ENCODE assay signal across 21 mouse cellular contexts in the genomic region with DNA sequence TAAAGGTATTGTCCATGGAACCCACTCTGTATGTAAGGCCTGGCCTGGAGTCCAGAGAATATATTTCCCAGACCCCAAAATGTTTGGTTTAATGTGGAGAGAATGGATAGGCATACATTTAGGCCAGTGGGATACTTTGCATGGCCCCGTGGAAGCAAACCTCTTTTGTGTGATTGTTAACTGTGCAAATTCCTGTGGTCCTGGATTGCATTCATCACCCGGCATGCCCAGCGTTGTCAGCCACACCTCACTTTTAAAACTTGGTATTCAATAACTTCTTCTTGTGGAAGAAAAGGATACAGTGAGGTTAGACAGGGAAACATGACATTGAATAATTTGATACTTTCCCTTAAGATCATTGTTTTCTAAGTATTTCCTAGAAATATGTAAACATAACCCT. TPM values are rescaled to one million over a fixed set of nuclear protein-coding genes. Genes with fewer than 3 reads are reported as not detected.
A peak's percentile ranks its signal among the peaks of the same experiment; 100 is the strongest.
DNase-seq lines count a peak whose midpoint lies in the region; ATAC-seq and TF ChIP-seq lines count a peak whose summit lies in the region.
"Had no signal": no experiment of that assay in that cellular context is flagged by ENCODE, and none has a peak within 500 bp of the region (broad histone marks: within the 10 kb centered on the region; RNA-seq: fewer than 3 reads in every experiment).

No protein-coding gene starts in this region.

- no peak overlapping the region for H3K4me3 ChIP-seq in C2C12 (ENCODE audit: insufficient read depth, poor library complexity, severe bottlenecking)
- no peak overlapping the region for H3K4me3 ChIP-seq in hindbrain, embryonic 10.5 days
- H3K4me3 ChIP-seq: embryonic facial prominence, embryonic 13.5 days; embryonic facial prominence, embryonic 15.5 days; forebrain, embryonic 13.5 days; forebrain, embryonic 15.5 days had no signal

- DNase-seq in Patski (ENCODE audit: low read depth, low spot score) = no peak
- DNase-seq in ZHBTc4 (ENCODE audit: low read depth, low spot score) = peak; percentile 22
- DNase-seq in cerebellum, adult 9-11 months = no peak
- DNase-seq in hindbrain, embryonic 10.5 days (ENCODE audit: low spot score) = no peak
- no peak for DNase-seq in spleen, postnatal 10 days (ENCODE audit: low spot score in 2 of 2)
- DNase-seq: adrenal gland, adult 2 months; adrenal gland, postnatal 10 days; adrenal gland, postnatal 25 days; B cell, adult 2 months; cerebellum, adult 11-12 months; cerebellum, adult 2 months; cerebellum, adult 9-10 months; cerebellum, postnatal 14 days; cerebellum, postnatal 36 days; embryo, embryonic 11 days; forebrain, postnatal 0 days had no signal

- H3K27me3 ChIP-seq in C2C12 (ENCODE audit: control insufficient read depth, insufficient read depth, insufficient read length) = no peaks in the 10 kb centered on the region
- H3K27me3 ChIP-seq in Patski = no peaks in the 10 kb centered on the region
- H3K27me3 ChIP-seq in hindbrain, embryonic 10.5 days (ENCODE audit: insufficient read depth, poor library complexity, severe bottlenecking) = no peaks in the 10 kb centered on the region
- H3K27me3 ChIP-seq: embryonic facial prominence, embryonic 13.5 days; embryonic facial prominence, embryonic 15.5 days; forebrain, embryonic 13.5 days; forebrain, embryonic 15.5 days had no signal

- H3K4me1 ChIP-seq in hindbrain, embryonic 10.5 days (replicated peaks) = no peaks in the 10 kb centered on the region
- H3K4me1 ChIP-seq: forebrain, embryonic 13.5 days; forebrain, embryonic 15.5 days had no signal

- CTCF ChIA-PET in Patski (lab: Charles Lee) = no interaction called here

- in situ Hi-C loops in Patski (cut with MboI; ENCODE audit: low pct_unique_long_range_greater_than_20kb) = no loop called here

- WGBS in hindbrain, embryonic 10.5 days = 48% methylated on average over 3 of the region's 3 CpGs

- H3K79me2 ChIP-seq in C2C12 (ENCODE audit: control insufficient read depth, insufficient read depth) = peaks cover 8% of the 10 kb centered on the region

- H3K79me3 ChIP-seq in C2C12 (ENCODE audit: low read depth) = no peaks in the 10 kb centered on the region

- H3K27ac ChIP-seq in hindbrain, embryonic 10.5 days = no peak overlapping the region
- H3K27ac ChIP-seq: embryonic facial prominence, embryonic 13.5 days; embryonic facial prominence, embryonic 15.5 days; forebrain, embryonic 13.5 days; forebrain, embryonic 15.5 days had no signal

- POLR2A ChIA-PET in Patski (lab: Charles Lee) = no interaction called here

- H3K9me3 ChIP-seq in hindbrain, embryonic 10.5 days = no peaks in the 10 kb centered on the region
- H3K9me3 ChIP-seq: embryonic facial prominence, embryonic 13.5 days; embryonic facial prominence, embryonic 15.5 days; forebrain, embryonic 13.5 days; forebrain, embryonic 15.5 days had no signal

- H3K36me3 ChIP-seq in C2C12 (ENCODE audit: control insufficient read depth, insufficient read depth) = peaks cover 4% of the 10 kb centered on the region
- H3K36me3 ChIP-seq in hindbrain, embryonic 10.5 days = no peaks in the 10 kb centered on the region
- H3K36me3 ChIP-seq: embryonic facial prominence, embryonic 13.5 days; embryonic facial prominence, embryonic 15.5 days; forebrain, embryonic 15.5 days had no signal

- ATAC-seq in Patski = peak; percentile 60
- ATAC-seq: forebrain, embryonic 13.5 days; forebrain, embryonic 15.5 days; forebrain, postnatal 0 days had no signal

- no peak overlapping the region for H3ac ChIP-seq in C2C12 (ENCODE audit: control insufficient read depth, insufficient read length, low read depth)

- TF ChIP-seq CTCF in C2C12 (IDR thresholded peaks at IDR 0.05; ENCODE audit: control insufficient read depth, insufficient read depth, insufficient read length) (no peak), Patski (IDR thresholded peaks at IDR 0.05) (no peak)

TF ChIP-seq in C2C12, 6 proteins besides CTCF, POLR2A, EP300 and RAD21:
- TF ChIP-seq CEBPB (IDR thresholded peaks at IDR 0.05; ENCODE audit: low read depth) = peak; percentile 21
- TF ChIP-seq MYOD1 (IDR thresholded peaks at IDR 0.05; ENCODE audit: control insufficient read depth, insufficient read length, low read depth) = no peak

RNA-seq across cellular contexts. Expression of gene Sema5a, which starts 46.4 kb away (rescaled TPM):
- polyA plus RNA-seq in C2C12 (2012; fragmentation: generic; extraction: Trizol) (6.4 TPM), Patski (2021) (69.9 TPM)
- polyA plus RNA-seq in hindbrain, embryonic 10.5 days (2016; fragmentation: Nextera tagmentation; extraction: Ambion mirVana) = 4.6 and 5.0 TPM in 2 replicates
